Mouse (Mus musculus) erythroblast, embryonic 14.5 days (primary cell): ENCODE data around the gene Plekha1.

ENCODE experiments used
- GATA1 ChIP-seq: IDR thresholded peaks from 2 replicates; pipeline ENCODE4 v1.6.1; 2012; ENCODE audit warnings: low read length, inconsistent platforms, mixed read lengths
- TAL1 ChIP-seq: IDR thresholded peaks from 3 replicates; pipeline ENCODE4 v1.6.1; 2012; ENCODE audit warnings: low read length, inconsistent platforms, mixed read lengths

DNA sequence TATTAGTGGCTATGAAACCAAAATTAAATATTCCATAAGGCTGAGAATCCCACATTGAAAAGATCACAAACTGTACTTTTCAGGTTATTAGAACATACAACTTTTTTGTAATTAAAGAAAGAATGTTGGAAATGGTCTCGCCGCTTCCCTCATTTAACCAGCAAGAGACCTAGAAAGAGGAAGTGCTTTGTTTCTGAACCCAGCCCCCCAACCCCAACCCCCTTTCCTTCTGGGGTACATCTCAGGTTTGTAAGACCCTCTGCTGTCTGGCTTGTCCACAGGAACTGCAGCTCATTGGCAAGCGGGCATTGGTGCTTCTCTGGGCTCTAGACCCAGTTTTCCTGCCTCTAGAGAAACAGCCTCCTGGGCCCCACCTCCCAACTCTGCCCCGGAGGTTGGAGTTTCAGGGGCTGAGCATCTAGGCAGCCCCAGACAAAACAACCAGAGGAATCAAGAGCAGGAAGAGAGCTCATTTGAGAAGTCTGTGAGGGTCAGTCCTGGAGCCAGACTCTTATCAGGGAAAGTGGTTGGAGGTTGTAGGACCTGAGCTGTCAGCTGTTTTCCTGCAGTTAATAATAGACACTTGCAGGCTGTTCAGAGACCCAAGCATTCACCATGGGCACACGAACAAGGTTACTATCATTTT is 83.1 kb downstream of the Plekha1 start:
- TF ChIP-seq TAL1, result no peak
- no peak for TF ChIP-seq GATA1
